Mouse (Mus musculus): ENCODE results near the gene Slc35e1.

DNA sequence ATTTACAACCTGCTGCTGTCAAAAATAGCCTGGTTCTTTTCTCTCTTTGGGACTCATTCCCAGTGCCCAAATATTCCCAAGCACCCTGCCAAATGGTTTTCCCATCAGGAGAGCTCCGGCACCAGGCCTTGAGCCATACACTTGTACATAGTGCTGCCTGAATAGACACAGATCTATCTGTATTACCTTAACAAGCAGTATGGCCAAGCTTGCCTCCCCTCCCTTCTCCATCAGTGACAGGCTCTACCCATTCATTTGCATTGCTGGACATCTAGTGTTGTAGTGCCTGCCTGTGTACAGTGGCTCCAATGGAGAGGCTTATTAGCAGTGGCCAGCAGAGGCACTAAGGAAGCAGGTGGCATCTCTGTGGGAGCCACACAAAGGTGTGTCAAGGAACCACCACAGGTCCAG is 8.1 kb upstream of the Slc35e1 start:
- no peak for TF ChIP-seq CTCF (IDR thresholded peaks at IDR 0.05; ENCODE audit: low read depth, low read length)
- no peak for TF ChIP-seq POLR2A (IDR thresholded peaks at IDR 0.05; ENCODE audit: extremely low read depth, insufficient read depth, low read length)
